Mouse (Mus musculus) forebrain, embryonic 10.5 days (tissue): ENCODE data around the gene Olfr943. TPM values are rescaled to one million over a fixed set of nuclear protein-coding genes. Genes with fewer than 3 reads are reported as not detected.

Experiments used
- DNase-seq: peaks from one replicate; pipeline ENCODE4 v3.0.0-alpha.2; 2017; ENCODE audit warnings: low spot score; ENCODE audit errors: extremely low spot score
- H3K27ac ChIP-seq: fragments of 300-500 bp; sonication (generic); 2 replicates; pipeline ENCODE4 v1.5.1; 2016; ENCODE audit warnings: mild to moderate bottlenecking
- H3K27me3 ChIP-seq: fragments of 300-500 bp; sonication (generic); 2 replicates; pipeline ENCODE4 v1.6.1; 2016; ENCODE audit warnings: mild to moderate bottlenecking; ENCODE audit not compliant: poor library complexity, severe bottlenecking
- H3K36me3 ChIP-seq: fragments of 300-500 bp; sonication (generic); replicated peaks from 2 replicates; pipeline ENCODE4 v1.6.1; 2016; ENCODE audit warnings: mild to moderate bottlenecking, moderate library complexity
- H3K4me1 ChIP-seq: fragments of 300-500 bp; sonication (generic); 2 replicates; pipeline ENCODE4 v1.6.1; 2016
- H3K4me3 ChIP-seq: fragments of 300-500 bp; sonication (generic); 2 replicates; pipeline ENCODE4 v1.5.1; 2016; ENCODE audit warnings: mild to moderate bottlenecking, moderate library complexity
- H3K9me3 ChIP-seq: fragments of 300-500 bp; sonication (generic); 2 replicates; pipeline ENCODE4 v1.6.1; 2016; ENCODE audit warnings: mild to moderate bottlenecking, moderate library complexity
- WGBS: fragments of 180-500 bp; shearing (Covaris S2); methylation state at CpG from one replicate; pipeline ENCODE4 v1.1.7; 2016; 5-methylcytosine and 5-hydroxymethylcytosine counted together
- polyA plus RNA-seq: library from polyadenylated mRNA; unstranded; fragments of >200 nt; fragmentation: Nextera tagmentation; extraction: Ambion mirVana; gene quantifications from 2 replicates; pipeline ENCODE4 v1.2.1, GENCODE M21; 2016

Gene Olfr943
- not detected in 2 replicates for polyA plus RNA-seq

- Histone ChIP-seq H3K4me1 (no peaks in the 10 kb centered on the region), H3K4me3 (no peak within 1 kb of the TSS), H3K27ac (no peak within 1 kb of the TSS), H3K36me3 (no peaks in the 10 kb centered on the region), H3K9me3 (peaks cover 12% of the 10 kb centered on the region), H3K27me3 (no peaks in the 10 kb centered on the region)
- no peak for DNase-seq
- WGBS = 91% methylated on average over 5 of the region's 5 CpGs
Observed at GRCm38 (mm10) chr9:39166004-39166403, at the start of gene Olfr943. Olfr943 (plus strand) TSS chr9:39166304.

GRCm38 (mm10) chr9:39127326-39127725 lies 38.8 kb upstream of the Olfr943 start:
- Histone ChIP-seq H3K27me3 (no peaks in the 10 kb centered on the region), H3K4me1 (no peaks in the 10 kb centered on the region), H3K27ac (no peak overlapping the region), H3K9me3 (no peaks in the 10 kb centered on the region), H3K36me3 (no peaks in the 10 kb centered on the region), H3K4me3 (no peak overlapping the region)
- 85% methylated on average over 1 of the region's 1 CpGs for WGBS
- no peak for DNase-seq

GRCm38 (mm10) chr9:39127831-39128230 lies 38.3 kb upstream of the Olfr943 start, which contains the start of gene Olfr27:
Olfr27 (plus strand) TSS chr9:39128131.
- Histone ChIP-seq H3K9me3 (no peaks in the 10 kb centered on the region), H3K36me3 (no peaks in the 10 kb centered on the region), H3K27me3 (no peaks in the 10 kb centered on the region), H3K4me3 (no peak within 1 kb of the TSS), H3K4me1 (no peaks in the 10 kb centered on the region), H3K27ac (no peak within 1 kb of the TSS)
- no peak for DNase-seq

- Histone ChIP-seq H3K36me3 (no peaks in the 10 kb centered on the region), H3K4me3 (no peak overlapping the region), H3K27me3 (no peaks in the 10 kb centered on the region), H3K27ac (no peak overlapping the region), H3K4me1 (no peaks in the 10 kb centered on the region), H3K9me3 (no peaks in the 10 kb centered on the region)
- no peak for DNase-seq
- WGBS = 69% methylated on average over 1 of the region's 1 CpGs
Observed at GRCm38 (mm10) chr9:39152401-39152800, 13.7 kb upstream of the Olfr943 start.

GRCm38 (mm10) chr9:39201620-39202019 lies 35.5 kb downstream of the Olfr943 start, which contains the start of gene Olfr944:
Olfr944 (plus strand) TSS chr9:39201920.
- DNase-seq = no peak
- H3K27ac ChIP-seq = no peak within 1 kb of the TSS
- no peaks in the 10 kb centered on the region for H3K36me3 ChIP-seq
- no peak within 1 kb of the TSS for H3K4me3 ChIP-seq
- H3K27me3 ChIP-seq = no peaks in the 10 kb centered on the region
- H3K4me1 ChIP-seq = no peaks in the 10 kb centered on the region
- no peaks in the 10 kb centered on the region for H3K9me3 ChIP-seq

Other genes starting within 250 kb of the Olfr943 start
- gene Olfr930, start 236.5 kb upstream of the Olfr943 start, polyA plus RNA-seq = not detected in 2 replicates
- gene Olfr933, start 194.0 kb upstream of the Olfr943 start, polyA plus RNA-seq = not detected in 2 replicates
- gene Olfr934, start 178.0 kb upstream of the Olfr943 start, polyA plus RNA-seq = not detected in 2 replicates
- not detected in 2 replicates for gene Olfr935, start 166.6 kb upstream of the Olfr943 start, polyA plus RNA-seq
- gene Olfr146, start 142.9 kb upstream of the Olfr943 start, polyA plus RNA-seq = not detected in 2 replicates
- not detected in 2 replicates for gene Olfr937, start 101.4 kb upstream of the Olfr943 start, polyA plus RNA-seq
- not detected in 2 replicates for gene Olfr938, start 87.4 kb upstream of the Olfr943 start, polyA plus RNA-seq
- gene Olfr27, start 38.2 kb upstream of the Olfr943 start, polyA plus RNA-seq = not detected in 2 replicates
- gene Olfr944, start 35.6 kb downstream of the Olfr943 start, polyA plus RNA-seq = not detected in 2 replicates
- gene Olfr1537, start 83.7 kb downstream of the Olfr943 start, polyA plus RNA-seq = not detected in 2 replicates
- not detected in 2 replicates for gene Olfr945, start 110.5 kb downstream of the Olfr943 start, polyA plus RNA-seq
- not detected in 2 replicates for gene Olfr948, start 159.7 kb downstream of the Olfr943 start, polyA plus RNA-seq
- not detected in 2 replicates for gene Olfr951, start 221.1 kb downstream of the Olfr943 start, polyA plus RNA-seq